ENCODE assay signal across 27 mouse cellular contexts in the genomic region with DNA sequence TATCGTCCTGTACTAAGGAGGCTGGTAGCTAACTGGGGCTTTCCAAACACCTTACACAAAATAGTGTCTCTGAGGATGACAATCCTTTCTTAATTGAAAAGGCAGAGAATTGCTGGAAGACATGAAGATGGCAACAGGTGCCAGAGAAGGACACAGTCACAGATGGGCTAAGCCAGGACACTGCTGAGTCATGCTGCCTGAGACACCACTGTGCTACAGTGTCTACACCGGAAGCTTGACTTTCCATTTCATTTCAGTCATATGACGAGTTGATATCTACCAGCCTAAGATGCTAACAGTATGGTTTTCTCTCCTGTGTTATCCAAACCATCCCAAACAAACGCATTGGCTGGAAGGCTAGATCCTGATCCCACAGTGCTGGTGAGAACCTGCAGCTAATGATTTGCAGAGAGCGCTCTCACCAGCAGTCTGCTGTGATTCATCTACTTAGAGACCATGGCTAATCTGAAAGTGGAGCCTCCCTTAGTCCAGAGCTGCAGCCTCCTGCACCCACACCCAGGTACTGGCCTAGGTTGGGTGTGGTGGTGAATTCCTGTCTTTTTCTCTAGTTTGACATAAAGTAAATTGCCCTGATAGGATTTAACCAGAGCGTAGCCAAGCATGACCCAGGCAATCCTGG.
DNase-seq lines count a peak whose midpoint lies in the region; ATAC-seq and TF ChIP-seq lines count a peak whose summit lies in the region.
"Had no signal": no experiment of that assay in that cellular context is flagged by ENCODE, and none has a peak within 500 bp of the region (broad histone marks: within the 10 kb centered on the region; RNA-seq: fewer than 3 reads in every experiment).

No protein-coding gene starts in this region.

- H3K27ac ChIP-seq in kidney, embryonic 14.5 days (ENCODE audit: low read depth, low read length) = no peak overlapping the region
- no peak overlapping the region for H3K27ac ChIP-seq in ES-E14 (ENCODE audit: insufficient read depth, low read depth, low read length, poor library complexity, severe bottlenecking)
- H3K27ac ChIP-seq in embryonic facial prominence, embryonic 14.5 days (replicated peaks; ENCODE audit: low read depth, low read length) = no peak overlapping the region
- H3K27ac ChIP-seq: embryonic facial prominence, embryonic 15.5 days; forebrain, embryonic 12.5 days; heart, adult 2 months; heart, embryonic 13.5 days; intestine, embryonic 15.5 days; limb, embryonic 13.5 days; lung, embryonic 15.5 days; midbrain, embryonic 13.5 days; neural tube, embryonic 13.5 days had no signal

- H3K4me3 ChIP-seq in kidney, embryonic 14.5 days (ENCODE audit: low read length) = no peak overlapping the region
- no peak overlapping the region for H3K4me3 ChIP-seq in ES-E14 (ENCODE audit: insufficient read depth in 1 of 2, low read depth in 1 of 2, low read length in 2 of 2, poor library complexity in 1 of 2, severe bottlenecking in 1 of 2)
- H3K4me3 ChIP-seq in embryonic facial prominence, embryonic 14.5 days (ENCODE audit: low read depth, low read length) = no peak overlapping the region
- H3K4me3 ChIP-seq: embryonic facial prominence, embryonic 15.5 days; forebrain, embryonic 12.5 days; heart, adult 2 months; heart, embryonic 13.5 days; intestine, embryonic 15.5 days; limb, embryonic 13.5 days; lung, embryonic 15.5 days; midbrain, embryonic 13.5 days; neural tube, embryonic 13.5 days had no signal

- 85% methylated on average over 6 of the region's 6 CpGs for WGBS in kidney, embryonic 14.5 days
- WGBS in embryonic facial prominence, embryonic 14.5 days = 89% methylated on average over 6 of the region's 6 CpGs

- no peaks in the 10 kb centered on the region for H3K4me1 ChIP-seq in kidney, embryonic 14.5 days (ENCODE audit: control insufficient read depth, insufficient read depth, low read length)
- peaks cover 7 to 12% of the 10 kb centered on the region in 2 experiments for H3K4me1 ChIP-seq in ES-E14 (ENCODE audit: control insufficient read depth in 2 of 2, insufficient read depth in 2 of 2, low read length in 2 of 2, poor library complexity in 1 of 2)
- H3K4me1 ChIP-seq in embryonic facial prominence, embryonic 14.5 days (ENCODE audit: control insufficient read depth, insufficient read depth, low read length) = peaks cover under 1% of the 10 kb centered on the region; the same call in 1 of the 2 replicates
- H3K4me1 ChIP-seq: forebrain, embryonic 12.5 days; intestine, embryonic 15.5 days; neural tube, embryonic 13.5 days had no signal

- H3K9me3 ChIP-seq in kidney, embryonic 14.5 days (ENCODE audit: control insufficient read depth, low read length) = no peaks in the 10 kb centered on the region
- H3K9me3 ChIP-seq in ES-E14 (ENCODE audit: control insufficient read depth, insufficient read depth, low read depth, low read length) = no peaks in the 10 kb centered on the region
- H3K9me3 ChIP-seq in embryonic facial prominence, embryonic 14.5 days (ENCODE audit: control insufficient read depth, low read length) = no peaks in the 10 kb centered on the region
- H3K9me3 ChIP-seq: embryonic facial prominence, embryonic 15.5 days; G1E; heart, embryonic 13.5 days; intestine, embryonic 15.5 days; limb, embryonic 13.5 days; lung, embryonic 15.5 days; midbrain, embryonic 13.5 days; neural tube, embryonic 13.5 days had no signal

- in situ Hi-C loops in ES-E14 (cut with MboI; ENCODE audit: low sequenced_read_pairs in 2 of 2, unreplicated experiment in 2 of 2) = no loop called here

- H3K36me3 ChIP-seq in kidney, embryonic 14.5 days (ENCODE audit: control insufficient read depth, insufficient read depth, low read length) = no peaks in the 10 kb centered on the region
- H3K36me3 ChIP-seq in ES-E14 (ENCODE audit: control insufficient read depth, insufficient read depth, low read length, poor library complexity, severe bottlenecking) = no peaks in the 10 kb centered on the region
- no peaks in the 10 kb centered on the region for H3K36me3 ChIP-seq in embryonic facial prominence, embryonic 14.5 days (ENCODE audit: control insufficient read depth, insufficient read depth, low read length)
- H3K36me3 ChIP-seq: embryonic facial prominence, embryonic 15.5 days; forebrain, embryonic 12.5 days; heart, embryonic 13.5 days; intestine, embryonic 15.5 days; limb, embryonic 13.5 days; lung, embryonic 15.5 days; midbrain, embryonic 13.5 days; neural tube, embryonic 13.5 days had no signal

- no peaks in the 10 kb centered on the region for H3K27me3 ChIP-seq in kidney, embryonic 14.5 days (ENCODE audit: control insufficient read depth, insufficient read depth, low read length)
- H3K27me3 ChIP-seq in embryonic facial prominence, embryonic 14.5 days (replicated peaks; ENCODE audit: control insufficient read depth, insufficient read depth, low read length) = no peaks in the 10 kb centered on the region
- H3K27me3 ChIP-seq: embryonic facial prominence, embryonic 15.5 days; forebrain, embryonic 12.5 days; heart, embryonic 13.5 days; intestine, embryonic 15.5 days; limb, embryonic 13.5 days; lung, embryonic 15.5 days; midbrain, embryonic 13.5 days had no signal

- no peak for DNase-seq in kidney, postnatal 25 days
- peak; percentile 6 for DNase-seq in CD4-positive, CD25-positive, alpha-beta regulatory T cell, adult 2 months (ENCODE audit: low read depth, low spot score)
- DNase-seq in ES-E14 (ENCODE audit: low read depth, low spot score) = no peak
- DNase-seq in embryonic facial prominence, embryonic 14.5 days (ENCODE audit: low spot score) = peak; percentile 10
- no peak for DNase-seq in lung, postnatal 10 days
- DNase-seq in layer of hippocampus, adult 9-10 months (ENCODE audit: low spot score) = no peak
- DNase-seq in adrenal gland, adult (ENCODE audit: inconsistent age in 2 of 2, low spot score in 1 of 2) = no peak
- DNase-seq: adrenal gland, adult 8-10 months; embryo, embryonic 11 days; forebrain, postnatal 0 days; heart, adult 2 months; heart, postnatal 10 days; kidney, adult 2 months; kidney, postnatal 36 days; lung, postnatal 36 days; thymus, postnatal 14 days had no signal

- H3K4me2 ChIP-seq in kidney, embryonic 14.5 days (replicated peaks; ENCODE audit: low read depth, low read length) = no peak overlapping the region
- no peak overlapping the region for H3K4me2 ChIP-seq in embryonic facial prominence, embryonic 14.5 days (ENCODE audit: low read depth, low read length)
- H3K4me2 ChIP-seq: embryonic facial prominence, embryonic 15.5 days; forebrain, embryonic 12.5 days; heart, embryonic 13.5 days; intestine, embryonic 15.5 days; limb, embryonic 13.5 days; liver, embryonic 11.5 days; lung, embryonic 15.5 days; midbrain, embryonic 13.5 days; neural tube, embryonic 13.5 days had no signal

- peak; percentile 49; the same call in 1 of the 2 replicates for ATAC-seq in kidney, embryonic 14.5 days (ENCODE audit: low FRiP score, low TSS enrichment)
- peak; percentile 60 for ATAC-seq in embryonic facial prominence, embryonic 14.5 days (ENCODE audit: low read depth)
- ATAC-seq: forebrain, postnatal 0 days; intestine, embryonic 15.5 days; midbrain, embryonic 13.5 days had no signal

- no peak overlapping the region for H3K9ac ChIP-seq in kidney, embryonic 14.5 days (ENCODE audit: low read depth, low read length)
- H3K9ac ChIP-seq in ES-E14 (ENCODE audit: insufficient read depth, low read depth, low read length, poor library complexity, severe bottlenecking) = no peak overlapping the region
- H3K9ac ChIP-seq in embryonic facial prominence, embryonic 14.5 days (ENCODE audit: low read depth, low read length) = no peak overlapping the region
- H3K9ac ChIP-seq: embryonic facial prominence, embryonic 15.5 days; forebrain, embryonic 12.5 days; forebrain, postnatal 0 days; heart, embryonic 13.5 days; intestine, embryonic 15.5 days; limb, embryonic 13.5 days; lung, embryonic 15.5 days; midbrain, embryonic 13.5 days; neural tube, embryonic 13.5 days had no signal

TF ChIP-seq in ES-E14, 5 proteins besides CTCF, POLR2A, EP300 and RAD21:
- TF ChIP-seq MAFK (IDR thresholded peaks at IDR 0.05; ENCODE audit: insufficient read depth, low read depth, low read length) (peak; percentile 70), HCFC1 (IDR thresholded peaks at IDR 0.05; ENCODE audit: borderline replicate concordance, insufficient read depth, low read length) (no peak)

Comparison
In these comparisons a context has a peak if more than half of its experiments do, and no peak if none do; other contexts are left out.
1. DNase-seq: peak in CD4-positive, CD25-positive, alpha-beta regulatory T cell, adult 2 months (single experiment) and embryonic facial prominence, embryonic 14.5 days (single experiment); none in kidney, postnatal 25 days (0 of 2), ES-E14 (single experiment), lung, postnatal 10 days (single experiment), layer of hippocampus, adult 9-10 months (single experiment) and adrenal gland, adult (0 of 2).